Mouse (Mus musculus) T-cell, adult 66 days (primary cell): Measurements from ENCODE around the gene Ckb. TPM values are rescaled to one million over a fixed set of nuclear protein-coding genes. Genes with fewer than 3 reads are reported as not detected.

Source experiments
- total RNA-seq, 2 experiments: library from RNA; stranded (reverse); gene quantifications; 3 replicates in 1 of 2; 4 replicates in 1 of 2; pipeline ENCODE4 v1.2.4; 2023

Ckb gene
- 10 to 100 TPM in 1 of 2 experiments, 1 to 10 TPM in 1; 8.9 to 10.7 TPM for total RNA-seq

GRCm38 (mm10) chr12:111672176-111672575, at the start of gene Ckb:
Gene Ckb (minus strand): TSS chr12:111672338.

GRCm38 (mm10) chr12:111713004-111713651, 41.0 kb upstream of the Ckb start, which contains the start of the genes Bag5 and Apopt1:
Gene Bag5 (minus strand): TSS chr12:111713257.
Gene Apopt1 (plus strand): TSS chr12:111713261.

GRCm38 (mm10) chr12:111677882-111678669, 5.9 kb upstream of the Ckb start, which contains the start of gene Trmt61a:
Gene Trmt61a (plus strand): TSS chr12:111678105.

Other genes starting within 250 kb of the Ckb start
- gene Tnfaip2, start 229.9 kb downstream of the Ckb start, total RNA-seq, result 1 to 10 TPM; 3.4 to 7.4 TPM
- gene Gm266, start 186.5 kb downstream of the Ckb start, total RNA-seq, result not detected
- 100 to 1,000 TPM; 672 to 745 TPM for gene Eif5, start 134.3 kb downstream of the Ckb start, total RNA-seq
- gene Mark3, start 97.8 kb downstream of the Ckb start, total RNA-seq, result 10 to 100 TPM; 73.8 to 77.6 TPM
- gene Trmt61a, start 5.8 kb upstream of the Ckb start, total RNA-seq, result 10 to 100 TPM; 19.6 to 20.4 TPM
- gene Bag5, start 40.9 kb upstream of the Ckb start, total RNA-seq, result 10 to 100 TPM; 28.0 to 32.6 TPM
- 10 to 100 TPM; 21.6 to 27.0 TPM for gene Apopt1, start 40.9 kb upstream of the Ckb start, total RNA-seq
- gene Klc1, start 86.5 kb upstream of the Ckb start, total RNA-seq, result 10 to 100 TPM; 86.7 to 87.2 TPM
- 1 to 10 TPM; 2.0 to 4.2 TPM for gene Xrcc3, start 141.5 kb upstream of the Ckb start, total RNA-seq
- gene Zfyve21, start 141.8 kb upstream of the Ckb start, total RNA-seq, result 1 to 10 TPM; 1.8 to 2.8 TPM
- gene Ppp1r13b, start 235.8 kb upstream of the Ckb start, total RNA-seq, result 10 to 100 TPM; 56.7 to 58.9 TPM